Comparison of ENCODE assay signal across 8 mouse cellular contexts in genomic region chr17:79614691-79615588, GRCm38 (mm10). TPM values are rescaled to one million over a fixed set of nuclear protein-coding genes. Genes with fewer than 3 reads are reported as not detected.
A peak's percentile ranks its signal among the peaks of the same experiment; 100 is the strongest.
DNase-seq lines count a peak whose midpoint lies in the region; ATAC-seq lines count a peak whose summit lies in the region.

No protein-coding gene starts in this region.

- H3K36me3 ChIP-seq in hindbrain, embryonic 14.5 days (replicated peaks; ENCODE audit: control insufficient read depth, insufficient read depth): no peaks in the 10 kb centered on the region

- peaks cover 10% of the 10 kb centered on the region for H3K4me1 ChIP-seq in hindbrain, embryonic 14.5 days (replicated peaks; ENCODE audit: control insufficient read depth, insufficient read depth, low read length)

- H3K4me2 ChIP-seq in hindbrain, embryonic 14.5 days (replicated peaks): peak overlapping the region; percentile 86

- H3K27ac ChIP-seq in hindbrain, embryonic 14.5 days: peak overlapping the region; percentile 89

- 2% methylated on average over 44 of the region's 57 CpGs for WGBS in hindbrain, embryonic 14.5 days

- peak overlapping the region; percentile 98 for H3K9ac ChIP-seq in hindbrain, embryonic 14.5 days

- peak; percentile 79 for DNase-seq in R1 (ENCODE audit: low read depth, low spot score)
- DNase-seq in cerebellum, postnatal 14 days: peak; percentile 83 to 87
- DNase-seq in frontal cortex, postnatal 25 days (ENCODE audit: low spot score in 2 of 2): peak; percentile 42 to 52
- peak; percentile 61 for DNase-seq in hindbrain, embryonic 14.5 days (ENCODE audit: low spot score)
- DNase-seq in left cerebral cortex, adult 11 months (ENCODE audit: low spot score): peak; percentile 41
- DNase-seq in lung, postnatal 36 days: peak; percentile 70
- peak; percentile 76 for DNase-seq in retina, embryonic 14.5 days (ENCODE audit: low spot score)
- peak; percentile 77 to 80 for DNase-seq in thymus, postnatal 36 days

- H3K4me3 ChIP-seq in hindbrain, embryonic 14.5 days (replicated peaks; ENCODE audit: low read length): peak overlapping the region; percentile 92

- no peaks in the 10 kb centered on the region for H3K27me3 ChIP-seq in hindbrain, embryonic 14.5 days (ENCODE audit: control insufficient read depth, insufficient read depth, low read length)

- no peaks in the 10 kb centered on the region for H3K9me3 ChIP-seq in hindbrain, embryonic 14.5 days (ENCODE audit: control insufficient read depth, low read length)

- peak; percentile 95 for ATAC-seq in hindbrain, embryonic 14.5 days (ENCODE audit: low FRiP score)

RNA-seq across cellular contexts. Expression of gene Rmdn2, which starts 3.3 kb away (rescaled TPM):
- polyA plus RNA-seq in hindbrain, embryonic 14.5 days (2014; fragmentation: Nextera tagmentation; extraction: Ambion mirVana): 8.7 and 13.4 TPM in 2 replicates

Comparison
In these comparisons a context has a peak if more than half of its experiments do, and no peak if none do; other contexts are left out.
1. Peak in every context shown above with its lines: DNase-seq, ATAC-seq, H3K4me3 ChIP-seq and H3K27ac ChIP-seq.